Mouse (Mus musculus) E14TG2a.4 (cell line): ENCODE measurements around the gene Tmc6.
"Not testable (repeated sequence)": the region's sequence is repeated elsewhere in the genome, so short reads cannot be mapped to it uniquely, and the experiment has no call there.

Experiments used
- H3K27me3 ChIP-seq: 2 replicates; pipeline ENCODE4 v1.6.1; 2014; ENCODE audit warnings: low read length, control low read depth; ENCODE audit not compliant: insufficient read depth
- H3K36me3 ChIP-seq: 2 replicates; pipeline ENCODE4 v1.6.1; 2014; ENCODE audit warnings: low read length, control low read depth; ENCODE audit not compliant: insufficient read depth
- H3K4me1 ChIP-seq: replicated peaks from 2 replicates; pipeline ENCODE4 v1.6.1; 2014; ENCODE audit warnings: low read depth, low read length, control low read depth
- H3K4me3 ChIP-seq: replicated peaks from 2 replicates; pipeline ENCODE4 v1.5.1; 2014; ENCODE audit warnings: mild to moderate bottlenecking, low read length
- H3K9me3 ChIP-seq: 2 replicates; pipeline ENCODE4 v1.6.1; 2014; ENCODE audit warnings: low read length, control low read depth
- CTCF ChIP-seq: conservative IDR thresholded peaks from 2 replicates; pipeline ENCODE4 v1.5.1; 2014; ENCODE audit warnings: low read length
- NANOG ChIP-seq: IDR thresholded peaks from 2 replicates; pipeline ENCODE4 v1.6.1; 2014; ENCODE audit warnings: borderline replicate concordance, low read length, mixed read lengths
- POU5F1 ChIP-seq: IDR thresholded peaks from 2 replicates; pipeline ENCODE4 v1.6.1; 2014; ENCODE audit warnings: low read length, borderline replicate concordance

Gene Tmc6

DNA sequence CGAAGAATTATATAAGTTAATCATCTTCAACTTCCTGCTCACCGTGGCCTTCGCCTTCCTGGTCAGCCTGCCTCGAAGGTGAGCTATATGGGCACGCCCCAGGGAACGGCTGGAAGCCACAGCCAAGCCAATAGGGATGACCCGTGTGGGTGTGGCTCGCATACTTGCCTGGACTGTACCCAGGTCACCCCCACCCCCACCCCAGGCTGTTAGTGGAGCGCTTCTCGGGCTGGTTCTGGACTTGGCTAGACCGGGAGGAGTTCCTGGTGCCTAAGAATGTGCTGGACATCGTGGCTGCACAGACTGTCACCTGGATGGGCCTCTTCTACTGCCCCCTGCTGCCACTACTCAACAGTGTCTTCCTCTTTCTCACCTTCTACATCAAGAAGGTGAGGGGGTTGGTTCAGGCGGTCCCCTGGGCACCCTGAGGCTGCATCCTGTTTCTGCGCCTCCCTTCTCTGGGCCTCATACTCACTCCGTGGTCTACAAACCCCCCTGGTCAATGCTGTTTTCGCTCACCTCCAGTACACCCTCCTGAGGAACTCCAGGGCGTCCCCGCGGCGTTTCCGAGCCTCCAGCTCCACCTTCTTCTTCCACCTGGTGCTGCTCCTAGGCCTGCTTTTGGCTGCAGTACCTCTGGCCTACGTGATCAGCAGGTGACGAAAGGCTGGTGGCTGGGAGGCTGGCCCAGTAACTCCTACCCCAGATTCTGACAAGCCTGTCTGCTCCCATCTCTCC is 8.9 kb upstream of the Tmc6 start:
- Histone ChIP-seq H3K4me1 (peaks cover 56% of the 10 kb centered on the region), H3K9me3 (no peaks in the 10 kb centered on the region)
- TF ChIP-seq CTCF (peak; percentile 27), NANOG (no peak), POU5F1 (no peak)

DNA sequence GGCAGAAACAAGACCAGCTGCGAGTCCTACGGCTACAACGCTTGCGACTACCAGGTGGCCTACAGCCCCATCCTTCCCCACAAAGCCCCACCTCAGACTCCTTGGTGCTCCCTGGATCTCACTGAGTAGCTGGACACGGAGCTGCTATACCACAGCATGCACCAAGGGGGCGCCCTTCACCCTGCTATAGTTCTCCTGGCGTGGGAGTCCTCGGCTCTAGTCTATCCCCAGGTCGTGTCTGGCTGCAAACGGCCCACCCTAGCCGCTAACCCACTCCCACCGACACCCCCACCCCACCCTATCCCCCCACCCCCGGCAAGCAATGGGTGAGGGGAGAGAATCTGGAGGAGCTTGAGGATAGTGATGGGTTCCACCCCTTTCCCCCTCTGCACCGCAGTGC is 8.3 kb upstream of the Tmc6 start:
- Histone ChIP-seq H3K27me3 (no peaks in the 10 kb centered on the region), H3K9me3 (no peaks in the 10 kb centered on the region), H3K36me3 (peaks cover 9% of the 10 kb centered on the region), H3K4me3 (peak overlapping the region; percentile 37), H3K4me1 (peaks cover 56% of the 10 kb centered on the region)
- TF ChIP-seq CTCF (peak; percentile 87), POU5F1 (no peak), NANOG (no peak)

More for the DNA sequence above, 8.9 kb upstream of the Tmc6 start:
- peaks cover 5% of the 10 kb centered on the region; the same call in 1 of the 2 replicates for H3K36me3 ChIP-seq
- peak overlapping the region; percentile 53 for H3K4me3 ChIP-seq
- 0 out of 2 replicates have a peak, but pooled peaks cover under 1% of the 10 kb centered on the region for H3K27me3 ChIP-seq

DNA sequence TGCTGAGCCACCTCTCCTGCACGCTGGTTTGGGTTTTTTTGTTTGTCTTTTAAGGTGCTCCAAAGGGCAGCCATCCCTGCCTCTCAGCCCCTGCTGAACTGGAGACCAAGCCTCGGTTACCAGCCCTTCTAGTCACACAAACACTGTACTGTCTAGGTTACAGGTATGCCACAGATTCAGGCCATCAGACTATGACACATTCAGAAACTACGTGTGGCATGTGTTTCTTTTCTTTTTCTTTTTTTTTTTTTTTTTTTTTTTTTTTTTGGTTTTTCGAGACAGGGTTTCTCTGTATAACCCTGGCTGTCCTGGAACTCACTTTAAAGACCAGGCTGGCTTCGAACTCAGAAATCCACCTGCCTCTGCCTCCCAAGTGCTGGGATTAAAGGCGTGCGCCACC is 6.5 kb upstream of the Tmc6 start:
- H3K4me3 ChIP-seq, H3K9me3 ChIP-seq, H3K27me3 ChIP-seq: not testable (repeated sequence)
- Histone ChIP-seq H3K4me1 (peaks cover 61% of the 10 kb centered on the region), H3K36me3 (peaks cover 20% of the 10 kb centered on the region)

DNA sequence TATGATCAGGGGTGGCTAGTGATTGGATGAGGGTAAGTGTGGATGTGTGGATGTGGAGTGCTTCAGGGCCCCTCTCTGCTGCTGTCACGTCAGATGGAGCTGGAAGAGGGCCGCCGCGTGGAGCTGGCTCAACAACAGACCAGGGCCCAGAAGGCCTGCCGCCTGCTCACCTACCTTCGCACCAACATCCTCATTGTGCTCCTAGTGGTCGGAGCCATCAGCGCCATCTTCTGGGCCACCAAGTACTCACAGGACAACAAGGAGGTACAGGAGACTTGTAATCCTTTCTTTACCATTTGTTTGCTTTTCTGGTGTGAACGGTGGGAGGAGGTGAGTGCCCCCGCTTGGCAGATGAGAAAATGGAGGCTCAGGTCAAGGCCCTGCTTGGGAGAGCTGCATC is 4.3 kb upstream of the Tmc6 start:
- Histone ChIP-seq H3K4me1 (peaks cover 64% of the 10 kb centered on the region), H3K27me3 (peaks cover 12% of the 10 kb centered on the region; the same call in 1 of the 2 replicates), H3K9me3 (no peaks in the 10 kb centered on the region), H3K36me3 (peaks cover 20% of the 10 kb centered on the region), H3K4me3 (no peak overlapping the region)
- peak; percentile 31 for TF ChIP-seq CTCF
- TF ChIP-seq NANOG, result no peak
- TF ChIP-seq POU5F1, result no peak

DNA sequence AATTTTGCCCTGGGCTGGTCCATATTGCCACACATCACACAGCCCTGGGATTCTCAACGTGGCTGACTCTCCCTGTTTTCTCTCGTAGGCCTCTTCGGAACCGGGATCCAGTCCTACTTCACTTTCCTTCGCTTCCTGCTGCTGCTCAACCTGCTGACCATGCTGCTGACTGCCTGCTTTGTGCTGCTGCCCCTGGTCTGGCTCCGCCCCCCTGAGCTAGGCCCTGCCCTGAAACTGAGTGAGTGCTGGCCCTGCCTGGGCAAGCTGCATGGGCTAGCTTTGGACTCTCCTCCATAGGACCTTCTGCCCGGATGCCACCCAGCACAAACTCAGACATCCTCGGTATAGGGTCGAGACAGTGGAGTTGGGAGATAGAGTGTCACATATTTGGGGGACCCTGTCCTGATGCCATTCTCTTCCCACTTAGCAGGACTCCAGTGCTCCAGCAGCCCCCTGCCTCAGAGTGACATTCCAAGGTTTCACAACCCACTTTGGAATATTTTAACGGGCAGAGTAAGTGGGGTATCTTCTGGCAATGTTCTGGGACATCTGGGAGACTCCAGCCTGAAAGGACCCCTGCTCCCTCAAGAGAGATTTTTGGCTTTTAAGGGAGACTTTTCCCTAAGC is 1.8 kb upstream of the Tmc6 start:
- H3K9me3 ChIP-seq, result no peaks in the 10 kb centered on the region
- H3K4me3 ChIP-seq, result peak overlapping the region; percentile 87
- H3K36me3 ChIP-seq, result peaks cover 24% of the 10 kb centered on the region
- peaks cover 63% of the 10 kb centered on the region for H3K4me1 ChIP-seq
- TF ChIP-seq NANOG, result no peak
- no peak for TF ChIP-seq POU5F1
- TF ChIP-seq CTCF, result no peak
- H3K27me3 ChIP-seq, result peaks cover 12% of the 10 kb centered on the region; the same call in 1 of the 2 replicates

DNA sequence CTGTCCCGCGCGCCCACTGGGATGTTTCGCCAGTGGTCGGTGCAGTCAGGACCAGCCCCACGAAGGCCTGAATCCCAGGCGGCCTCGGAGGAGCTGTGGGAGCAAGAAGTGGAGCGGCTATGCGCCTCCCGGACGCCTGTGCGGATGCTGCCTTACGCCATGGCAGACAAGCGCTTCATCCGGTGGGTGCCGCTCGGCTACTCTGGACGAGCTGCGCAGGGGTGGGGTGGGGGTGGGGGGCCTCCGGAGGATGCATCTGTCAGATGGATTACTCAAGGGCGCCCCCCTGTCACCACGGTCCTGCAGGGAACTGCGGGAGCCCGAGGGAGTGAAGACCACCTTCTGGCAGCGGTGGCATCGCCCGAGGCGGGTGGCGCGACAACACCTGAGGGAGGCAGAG is 1.1 kb upstream of the Tmc6 start:
- Histone ChIP-seq H3K36me3 (peaks cover 31% of the 10 kb centered on the region), H3K4me3 (peak overlapping the region; percentile 87), H3K4me1 (peaks cover 70% of the 10 kb centered on the region), H3K9me3 (no peaks in the 10 kb centered on the region), H3K27me3 (peaks cover 12% of the 10 kb centered on the region; the same call in 1 of the 2 replicates)
- TF ChIP-seq CTCF, result peak; percentile 11; the same call in 1 of the 2 replicates
- no peak for TF ChIP-seq POU5F1

DNA sequence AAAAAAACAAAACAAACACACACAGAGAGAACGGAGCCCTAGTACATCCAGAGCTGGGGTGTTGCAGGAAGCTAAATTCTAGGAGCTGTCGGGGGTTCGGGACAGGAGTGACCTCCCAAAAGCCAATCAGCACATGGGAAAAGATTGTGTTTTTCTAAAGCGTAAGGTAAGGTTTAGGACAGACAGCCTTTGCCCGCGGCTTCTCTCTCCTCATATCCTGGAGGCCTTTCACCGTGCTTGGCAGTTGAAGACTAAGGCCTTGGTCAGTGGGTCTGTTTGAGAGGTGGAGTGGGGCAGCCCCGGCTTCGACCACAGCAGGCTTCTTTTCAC is 672 bp upstream of the Tmc6 start:
- H3K36me3 ChIP-seq, result peaks cover 35% of the 10 kb centered on the region
- TF ChIP-seq NANOG (no peak), POU5F1 (no peak), CTCF (no peak)
- peak overlapping the region; percentile 87 for H3K4me3 ChIP-seq
- peaks cover 12% of the 10 kb centered on the region; the same call in 1 of the 2 replicates for H3K27me3 ChIP-seq
- H3K9me3 ChIP-seq, result no peaks in the 10 kb centered on the region
- H3K4me1 ChIP-seq, result peaks cover 74% of the 10 kb centered on the region

DNA sequence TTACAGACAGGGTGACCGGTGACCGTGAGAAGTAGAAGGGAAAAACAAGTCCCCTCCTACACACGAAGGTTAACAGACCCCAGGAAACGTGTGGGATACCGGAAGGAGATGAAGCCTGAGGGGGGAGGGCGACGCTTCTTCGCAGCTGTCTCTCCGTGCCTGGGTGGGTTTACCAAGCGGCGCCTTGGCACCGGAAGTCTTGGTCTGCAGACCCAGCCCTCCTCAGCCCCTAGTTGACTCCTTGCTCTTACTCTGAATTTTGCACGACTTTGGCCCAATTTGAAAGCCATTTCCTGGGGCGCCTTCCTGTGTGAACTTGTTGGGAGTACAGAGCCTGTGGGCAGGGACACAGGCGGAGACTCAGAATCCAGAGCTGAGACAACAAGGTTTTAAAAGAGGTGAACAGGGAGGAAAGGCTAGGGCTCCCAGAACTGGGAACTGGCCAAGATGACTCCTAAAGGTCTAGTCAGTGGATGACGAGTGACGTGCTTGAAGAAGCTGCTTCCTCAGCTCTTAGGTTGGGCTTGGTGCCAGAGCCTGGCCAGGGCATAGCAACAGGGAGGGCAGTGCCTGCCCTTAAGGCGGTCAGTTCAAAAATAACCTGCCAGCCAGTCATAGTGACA is 688 bp downstream of the Tmc6 start:
- peak overlapping the region; percentile 87 for H3K4me3 ChIP-seq
- peaks cover 77% of the 10 kb centered on the region for H3K4me1 ChIP-seq
- peaks cover 12% of the 10 kb centered on the region; the same call in 1 of the 2 replicates for H3K27me3 ChIP-seq
- H3K36me3 ChIP-seq, result peaks cover 43% of the 10 kb centered on the region
- no peaks in the 10 kb centered on the region for H3K9me3 ChIP-seq
- TF ChIP-seq POU5F1 (no peak), NANOG (no peak), CTCF (no peak)

DNA sequence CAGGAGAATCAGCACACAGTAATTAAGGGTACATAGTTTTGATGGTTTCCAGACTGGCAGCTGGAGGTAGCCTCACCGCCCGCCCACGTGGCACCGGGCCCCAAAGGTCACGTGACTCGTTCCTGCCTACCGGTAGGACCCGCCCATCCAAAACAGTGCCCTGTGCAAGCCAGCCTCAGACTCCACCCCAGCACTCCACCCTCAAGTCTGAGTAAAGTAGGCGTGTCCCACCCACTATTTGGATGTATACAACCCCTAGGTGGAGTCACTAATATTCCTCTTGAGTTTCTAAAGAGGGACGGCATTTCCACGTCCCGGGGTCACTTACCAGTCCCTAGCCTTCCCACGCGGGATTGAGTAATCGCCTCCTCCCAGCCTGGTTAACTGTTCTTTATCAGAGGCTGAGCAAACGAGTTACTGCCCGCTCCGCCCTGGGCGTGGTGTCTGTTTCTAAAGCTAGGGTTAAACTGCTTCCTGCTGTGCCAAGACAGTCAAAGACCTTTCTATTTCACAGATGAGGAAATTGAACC is 1.4 kb downstream of the Tmc6 start:
- TF ChIP-seq POU5F1 (no peak), NANOG (no peak), CTCF (no peak)
- H3K4me3 ChIP-seq, result peak overlapping the region; percentile 87
- H3K9me3 ChIP-seq, result no peaks in the 10 kb centered on the region
- H3K27me3 ChIP-seq, result peaks cover 12% of the 10 kb centered on the region; the same call in 1 of the 2 replicates
- H3K36me3 ChIP-seq, result peaks cover 49% of the 10 kb centered on the region
- H3K4me1 ChIP-seq, result peaks cover 80% of the 10 kb centered on the region
